Mouse (Mus musculus) hindbrain, embryonic 16.5 days (tissue): ENCODE measurements around the gene E130218I03Rik. TPM values are rescaled to one million over a fixed set of nuclear protein-coding genes. Genes with fewer than 3 reads are reported as not detected.

Experiments
- ATAC-seq: fragments of 200-750 bp; cut with Nextera tagmentation; 2 replicates; pipeline ENCODE4 v1.8.0; 2017; ENCODE audit warnings: moderate TSS enrichment, moderate library complexity
- H3K27ac ChIP-seq: fragments of 300-500 bp; sonication (generic); 2 replicates; pipeline ENCODE4 v1.5.1; 2014; ENCODE audit warnings: low read depth, mild to moderate bottlenecking, control low read depth, low read length, moderate library complexity
- H3K27me3 ChIP-seq: fragments of 300-500 bp; sonication (generic); replicated peaks from 2 replicates; pipeline ENCODE4 v1.6.1; 2014; ENCODE audit warnings: low read length; ENCODE audit not compliant: control insufficient read depth, insufficient read depth
- H3K36me3 ChIP-seq: fragments of 300-500 bp; sonication (generic); 2 replicates; pipeline ENCODE4 v1.6.1; 2014; ENCODE audit warnings: mild to moderate bottlenecking, low read length, moderate library complexity, mixed read lengths; ENCODE audit not compliant: control insufficient read depth, insufficient read depth
- H3K4me1 ChIP-seq: fragments of 300-500 bp; sonication (generic); 2 replicates; pipeline ENCODE4 v1.6.1; 2014; ENCODE audit warnings: low read depth, low read length; ENCODE audit not compliant: control insufficient read depth, insufficient read depth
- H3K4me2 ChIP-seq: fragments of 300-500 bp; sonication (generic); 2 replicates; pipeline ENCODE4 v1.6.1; 2014; ENCODE audit warnings: mild to moderate bottlenecking, low read length, control low read depth, moderate library complexity
- H3K4me3 ChIP-seq: fragments of 300-500 bp; sonication (generic); 2 replicates; pipeline ENCODE4 v1.5.1; 2014; ENCODE audit warnings: mild to moderate bottlenecking, low read length, control low read depth, moderate library complexity
- H3K9ac ChIP-seq: fragments of 300-500 bp; sonication (generic); 2 replicates; pipeline ENCODE4 v1.6.1; 2014; ENCODE audit warnings: low read depth, mild to moderate bottlenecking, control low read depth, low read length, moderate library complexity
- H3K9me3 ChIP-seq: fragments of 300-500 bp; sonication (generic); 2 replicates; pipeline ENCODE4 v1.6.1; 2014; ENCODE audit warnings: mild to moderate bottlenecking, low read length, moderate library complexity; ENCODE audit not compliant: control insufficient read depth
- WGBS: fragments of 180-500 bp; shearing (Covaris S2); extraction: QIAGEN DNeasy Blood & Tissue Kit; methylation state at CpG from one replicate; pipeline ENCODE4 v1.1.7; 2014; 5-methylcytosine and 5-hydroxymethylcytosine counted together
- polyA plus RNA-seq: library from polyadenylated mRNA; unstranded; fragments of >200 nt; fragmentation: Nextera tagmentation; extraction: Ambion mirVana; gene quantifications from 2 replicates; pipeline ENCODE4 v1.2.1, GENCODE M21; 2015

Gene E130218I03Rik
- polyA plus RNA-seq, 1 experiment from 2014 or later: 0.50 TPM

- Histone ChIP-seq H3K27ac (no peak overlapping the region), H3K27me3 (peaks cover 14% of the 10 kb centered on the region), H3K9me3 (no peaks in the 10 kb centered on the region), H3K36me3 (no peaks in the 10 kb centered on the region), H3K4me3 (no peak overlapping the region), H3K4me2 (peak overlapping the region; percentile 48), H3K9ac (no peak overlapping the region; the same call in 1 of the 2 replicates), H3K4me1 (peaks cover 9% of the 10 kb centered on the region)
- no peak for ATAC-seq
- WGBS: 31% methylated on average over 19 of the region's 19 CpGs
Measured at GRCm38 (mm10) chr4:134237582-134238278, 5.7 kb upstream of the E130218I03Rik start.

GRCm38 (mm10) chr4:134238279-134238651 is 5.2 kb upstream of the E130218I03Rik start, which contains the start of gene Cnksr1:
Gene Cnksr1, minus strand, starts transcription at chr4:134238399.
- peak within 1 kb of the TSS; percentile 48 for H3K4me2 ChIP-seq
- H3K9ac ChIP-seq: peak within 1 kb of the TSS; percentile 27
- peak within 1 kb of the TSS; percentile 8; the same call in 1 of the 2 replicates for H3K4me3 ChIP-seq
- H3K36me3 ChIP-seq: no peaks in the 10 kb centered on the region
- no peak for ATAC-seq
- peaks cover 14% of the 10 kb centered on the region for H3K27me3 ChIP-seq
- H3K9me3 ChIP-seq: no peaks in the 10 kb centered on the region
- WGBS: 4% methylated on average over 18 of the region's 18 CpGs
- no peak within 1 kb of the TSS for H3K27ac ChIP-seq
- H3K4me1 ChIP-seq: peaks cover 9% of the 10 kb centered on the region

GRCm38 (mm10) chr4:134238686-134239085 is 4.8 kb upstream of the E130218I03Rik start:
- no peak for ATAC-seq
- WGBS: 13% methylated on average over 10 of the region's 10 CpGs
- no peak overlapping the region for H3K27ac ChIP-seq
- H3K4me1 ChIP-seq: peaks cover 9% of the 10 kb centered on the region
- no peaks in the 10 kb centered on the region for H3K9me3 ChIP-seq
- H3K4me3 ChIP-seq: no peak overlapping the region
- H3K27me3 ChIP-seq: peaks cover 14% of the 10 kb centered on the region
- peak overlapping the region; percentile 48 for H3K4me2 ChIP-seq
- no peaks in the 10 kb centered on the region for H3K36me3 ChIP-seq
- H3K9ac ChIP-seq: no peak overlapping the region; the same call in 1 of the 2 replicates

- H3K27me3 ChIP-seq: peaks cover 9% of the 10 kb centered on the region; the same call in 1 of the 2 replicates
- 2% methylated on average over 59 of the region's 60 CpGs for WGBS
- H3K36me3 ChIP-seq: no peaks in the 10 kb centered on the region
- peak within 1 kb of the TSS; percentile 81 for H3K9ac ChIP-seq
- peak within 1 kb of the TSS; percentile 91 for H3K4me2 ChIP-seq
- H3K4me1 ChIP-seq: peaks cover 29% of the 10 kb centered on the region
- peak within 1 kb of the TSS; percentile 37; the same call in 1 of the 2 replicates for H3K27ac ChIP-seq
- H3K9me3 ChIP-seq: no peaks in the 10 kb centered on the region
- ATAC-seq: peak; percentile 79
- H3K4me3 ChIP-seq: peak within 1 kb of the TSS; percentile 79
Measured at GRCm38 (mm10) chr4:134245148-134245843, 1.8 kb downstream of the E130218I03Rik start, which contains the start of gene Zfp593. Gene Zfp593, minus strand, starts transcription at chr4:134245592.

- Histone ChIP-seq H3K9me3 (no peaks in the 10 kb centered on the region), H3K9ac (no peak overlapping the region), H3K4me2 (no peak overlapping the region; the same call in 1 of the 2 replicates), H3K27me3 (peaks cover 9% of the 10 kb centered on the region; the same call in 1 of the 2 replicates), H3K36me3 (no peaks in the 10 kb centered on the region), H3K4me3 (no peak overlapping the region), H3K27ac (no peak overlapping the region), H3K4me1 (peaks cover 31% of the 10 kb centered on the region)
- WGBS: 16% methylated on average over 4 of the region's 4 CpGs
- peak; percentile 35 for ATAC-seq
Measured at GRCm38 (mm10) chr4:134246256-134246655, 2.8 kb downstream of the E130218I03Rik start.

- Histone ChIP-seq H3K4me1 (peaks cover 33% of the 10 kb centered on the region), H3K27me3 (peaks cover 11% of the 10 kb centered on the region; the same call in 1 of the 2 replicates), H3K27ac (0 out of 2 replicates have a peak within 1 kb of the TSS, but pooled peaks have one; percentile 23), H3K36me3 (no peaks in the 10 kb centered on the region), H3K9ac (peak within 1 kb of the TSS; percentile 81), H3K9me3 (no peaks in the 10 kb centered on the region), H3K4me3 (peak within 1 kb of the TSS; percentile 79), H3K4me2 (peak within 1 kb of the TSS; percentile 91)
- no peak for ATAC-seq
- WGBS: 64% methylated on average over 7 of the region's 7 CpGs
Measured at GRCm38 (mm10) chr4:134246719-134247258, 3.3 kb downstream of the E130218I03Rik start, which contains the start of gene Gm30191. Gene Gm30191, plus strand, starts transcription at chr4:134246935.

- H3K4me2 ChIP-seq: peak overlapping the region; percentile 84
- H3K9ac ChIP-seq: peak overlapping the region; percentile 84
- H3K9me3 ChIP-seq: no peaks in the 10 kb centered on the region
- no peaks in the 10 kb centered on the region for H3K36me3 ChIP-seq
- peak overlapping the region; percentile 62 for H3K4me3 ChIP-seq
- H3K27me3 ChIP-seq: peaks cover 27% of the 10 kb centered on the region
- H3K4me1 ChIP-seq: peaks cover 37% of the 10 kb centered on the region
- H3K27ac ChIP-seq: no peak overlapping the region
- WGBS: under 1% methylated on average over 30 of the region's 30 CpGs
- peak; percentile 32; the same call in 1 of the 2 replicates for ATAC-seq
Measured at GRCm38 (mm10) chr4:134249651-134250050, 6.2 kb downstream of the E130218I03Rik start.

- H3K27ac ChIP-seq: no peak overlapping the region
Measured at GRCm38 (mm10) chr4:134250116-134250929, 6.9 kb downstream of the E130218I03Rik start.

More at GRCm38 (mm10) chr4:134250116-134250929, 6.9 kb downstream of the E130218I03Rik start:
- Histone ChIP-seq H3K9ac (peak overlapping the region; percentile 84), H3K27me3 (peaks cover 27% of the 10 kb centered on the region), H3K4me2 (peak overlapping the region; percentile 84), H3K36me3 (no peaks in the 10 kb centered on the region), H3K4me3 (peak overlapping the region; percentile 62), H3K4me1 (peaks cover 35% of the 10 kb centered on the region), H3K9me3 (no peaks in the 10 kb centered on the region)
- 9% methylated on average over 27 of the region's 27 CpGs for WGBS
- ATAC-seq: no peak
